Mouse (Mus musculus): ENCODE measurements around the gene Ago3.

- TF ChIP-seq POLR2A (IDR thresholded peaks at IDR 0.05; ENCODE audit: borderline replicate concordance, insufficient read depth, low read length): no peak
- no peak for TF ChIP-seq CTCF (IDR thresholded peaks at IDR 0.05; ENCODE audit: borderline replicate concordance, insufficient read depth, low read depth, low read length)
Measured at GRCm38 (mm10) chr4:126319806-126320205, 109.5 kb downstream of the Ago3 start.
